Mouse (Mus musculus) regulatory T cell (primary cell): ENCODE data around the gene Ranbp6.

Experiments
- in situ Hi-C: fragments of 300-600 bp; cut with MboI, MseI; formaldehyde crosslinking; loops from one replicate; pipeline ENCODE4 v1.15.1; 2025; ENCODE audit warnings: high pct_unique_total_duplicates

Gene Ranbp6

GRCm38 (mm10) chr19:29810022-29810421 is 2.8 kb downstream of the Ranbp6 start:
- in situ Hi-C loops, result no loop called here

GRCm38 (mm10) chr19:29805917-29806785 is 6.6 kb downstream of the Ranbp6 start, which contains the start of gene 9930021J03Rik:
Gene 9930021J03Rik (minus strand): TSS chr19:29805989.
- in situ Hi-C loops, result no loop called here

GRCm38 (mm10) chr19:29805101-29805916 is 7.5 kb downstream of the Ranbp6 start:
- in situ Hi-C loops, result no loop called here

- in situ Hi-C loops, result no loop called here
These were observed 8.8 kb downstream of the Ranbp6 start for GRCm38 (mm10) chr19:29803946-29804345.

- in situ Hi-C loops, result no loop called here
These were observed 15.4 kb downstream of the Ranbp6 start for GRCm38 (mm10) chr19:29797371-29797770.

- in situ Hi-C loops, result no loop called here
These were observed 24.8 kb downstream of the Ranbp6 start for GRCm38 (mm10) chr19:29787997-29788396.

- in situ Hi-C loops, result no loop called here
These were observed 29.9 kb downstream of the Ranbp6 start for GRCm38 (mm10) chr19:29782914-29783313.
